Mouse (Mus musculus) erythroid progenitor cell, adult 5-6 weeks (primary cell): ENCODE measurements around the gene Rai1. TPM values are rescaled to one million over a fixed set of nuclear protein-coding genes. Genes with fewer than 3 reads are reported as not detected.

ENCODE experiments used
- ATAC-seq: replicated peaks from 2 replicates; pipeline ENCODE4 v1.8.0; 2016; ENCODE audit warnings: moderate number of reproducible peaks, mild to moderate bottlenecking, moderate TSS enrichment, inconsistent platforms; ENCODE audit not compliant: poor library complexity, low FRiP score, severe bottlenecking
- total RNA-seq, 2 experiments: library from RNA; stranded (forward) in 1 of 2; stranded (reverse) in 1 of 2; fragments of 150-400 nt in 1 of 2; fragments of 186-747, 209-891 nt in 1 of 2; gene quantifications; 2 replicates each; pipeline versions ENCODE4 v1.2.3 to v1.2.4; 2015 to 2017; ENCODE audit warnings: low replicate concordance in 2 of 2

The Rai1 gene
- total RNA-seq, 2 experiments from 2014 or later, result 3.0 to 7.1 TPM

DNA sequence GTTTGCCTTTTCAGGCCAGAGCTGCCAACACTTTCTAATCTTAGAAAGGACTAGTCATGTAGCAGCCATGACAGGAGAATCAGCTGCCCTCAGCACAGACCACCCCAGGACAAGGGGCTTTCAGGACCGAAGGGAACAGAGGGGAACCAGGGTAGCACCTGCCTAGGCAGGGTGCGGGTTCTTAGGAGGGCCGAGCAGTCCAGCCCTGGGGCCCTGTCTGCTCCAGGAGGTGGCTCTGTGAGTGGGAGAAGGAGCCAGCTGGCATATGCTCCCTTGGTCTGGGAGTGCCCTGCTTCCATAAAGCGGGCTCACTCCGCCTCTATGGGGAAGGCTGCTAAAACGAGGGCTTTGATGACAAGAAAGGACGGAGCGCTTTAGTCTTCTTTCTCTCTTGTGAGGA, 128.4 kb downstream of the Rai1 start:
- ATAC-seq, result no peak

DNA sequence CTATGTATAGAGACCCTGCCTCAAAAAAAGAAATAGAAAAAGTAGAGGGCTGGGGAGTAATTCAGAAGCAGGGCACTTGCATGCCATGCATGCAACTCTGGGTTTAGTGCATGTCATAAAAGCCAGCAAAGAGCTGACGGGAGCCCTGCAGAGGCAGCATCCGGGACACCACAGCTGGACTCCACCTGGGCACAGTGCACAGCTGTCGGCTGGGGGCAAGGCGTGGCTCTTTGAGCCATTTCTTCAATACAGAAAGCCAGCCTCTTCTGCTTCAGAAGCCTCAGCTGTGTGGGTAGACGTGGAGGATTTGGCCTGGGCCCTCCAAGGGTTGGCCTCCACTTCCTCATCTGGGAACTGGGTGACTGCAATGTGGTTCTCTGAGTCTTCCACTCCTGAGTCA, 130.5 kb downstream of the Rai1 start:
- ATAC-seq, result no peak

GRCm38 (mm10) chr11:60240509-60240908, 135.7 kb downstream of the Rai1 start:
- ATAC-seq, result no peak

GRCm38 (mm10) chr11:60244503-60245143, 139.8 kb downstream of the Rai1 start:
- ATAC-seq, result no peak

GRCm38 (mm10) chr11:60246077-60246476, 141.3 kb downstream of the Rai1 start:
- no peak for ATAC-seq

GRCm38 (mm10) chr11:60247753-60248550, 143.1 kb downstream of the Rai1 start:
- no peak for ATAC-seq

Other genes starting within 250 kb of the Rai1 start
- 12.2 and 13.3 TPM in 2 replicates for gene Med9, start 156.8 kb upstream of the Rai1 start, total RNA-seq (2015; ENCODE audit: low replicate concordance)
- 9.6 and 13.5 TPM in 2 replicates for gene Med9, start 156.8 kb upstream of the Rai1 start, total RNA-seq (2017; ENCODE audit: low replicate concordance)
- gene Rasd1, start 140.1 kb upstream of the Rai1 start, total RNA-seq (2015; ENCODE audit: low replicate concordance), result not detected in 2 replicates
- gene Rasd1, start 140.1 kb upstream of the Rai1 start, total RNA-seq (2017; ENCODE audit: low replicate concordance), result not detected in 2 replicates
- 4.0 TPM in 1 of 2 replicates, not detected in the other for gene Pemt, start 58.5 kb upstream of the Rai1 start, total RNA-seq (2015; ENCODE audit: low replicate concordance)
- gene Pemt, start 58.5 kb upstream of the Rai1 start, total RNA-seq (2017; ENCODE audit: low replicate concordance), result not detected in 2 replicates
- 6.3 and 10.8 TPM in 2 replicates for gene Srebf1, start 117.6 kb downstream of the Rai1 start, total RNA-seq (2015; ENCODE audit: low replicate concordance)
- gene Srebf1, start 117.6 kb downstream of the Rai1 start, total RNA-seq (2017; ENCODE audit: low replicate concordance), result 10.7 and 34.9 TPM in 2 replicates
- 3.8 and 9.7 TPM in 2 replicates for gene Tom1l2, start 247.9 kb downstream of the Rai1 start, total RNA-seq (2015; ENCODE audit: low replicate concordance)
- 3.6 and 3.9 TPM in 2 replicates for gene Tom1l2, start 247.9 kb downstream of the Rai1 start, total RNA-seq (2017; ENCODE audit: low replicate concordance)
- not detected in 2 replicates for gene Drc3, start 248.3 kb downstream of the Rai1 start, total RNA-seq (2015; ENCODE audit: low replicate concordance)
- not detected in 2 replicates for gene Drc3, start 248.3 kb downstream of the Rai1 start, total RNA-seq (2017; ENCODE audit: low replicate concordance)